Mouse (Mus musculus): ENCODE results near the gene Chn1. TPM values are rescaled to one million over a fixed set of nuclear protein-coding genes. Genes with fewer than 3 reads are reported as not detected.

Chn1 gene
- total and polyA plus RNA-seq, 3 experiments = 4.2 to 17.0 (median 9.9) TPM

- Histone ChIP-seq H3K9ac (ENCODE audit: insufficient read depth, low read depth) (no peak overlapping the region), H3K4me3 (replicated peaks in 1 of 3; ENCODE audit: low read depth in 2 of 3, low read length in 2 of 3, poor library complexity in 1 of 3) (no peak overlapping the region), H3K9me3 (replicated peaks; ENCODE audit: low read length) (no peaks in the 10 kb centered on the region), H3K4me2 (ENCODE audit: insufficient read depth, low read depth, poor library complexity, severe bottlenecking) (no peak overlapping the region), H3K27me3 (replicated peaks) (no peaks in the 10 kb centered on the region), H3K79me2 (replicated peaks; ENCODE audit: control insufficient read depth, extremely low read depth, insufficient read depth, poor library complexity, severe bottlenecking) (no peaks in the 10 kb centered on the region), H3K4me1 (ENCODE audit: control insufficient read depth in 1 of 2, insufficient read depth in 2 of 2) (no peaks in the 10 kb centered on the region), H3K27ac (ENCODE audit: insufficient read depth, low read depth) (no peak overlapping the region), H3K36me3 (replicated peaks in 1 of 2; ENCODE audit: control insufficient read depth in 1 of 2, insufficient read depth in 1 of 2, low read length in 1 of 2) (no peaks in the 10 kb centered on the region)
- in situ Hi-C loops (cut with MboI; ENCODE audit: low pct_ligation_motif_present, low pct_unique_long_range_greater_than_20kb, low sequenced_read_pairs) = no loop called here
- no peak for TF ChIP-seq ZNF384 (IDR thresholded peaks at IDR 0.05; ENCODE audit: low read depth, low read length)
- TF ChIP-seq POLR2A (IDR thresholded peaks at IDR 0.05; ENCODE audit: low read depth, low read length) = no peak
- TF ChIP-seq UBTF (IDR thresholded peaks at IDR 0.05; ENCODE audit: low read depth, low read length) = no peak
- no peak for TF ChIP-seq USF1 (IDR thresholded peaks at IDR 0.05; ENCODE audit: low read depth, low read length)
- TF ChIP-seq MEF2A (IDR thresholded peaks at IDR 0.05; ENCODE audit: borderline replicate concordance, low read depth, low read length) = no peak
- no peak for TF ChIP-seq JUN (IDR thresholded peaks at IDR 0.05; ENCODE audit: insufficient read depth, low read depth, low read length)
- TF ChIP-seq SIN3A (IDR thresholded peaks at IDR 0.05; ENCODE audit: low read length) = no peak
- no peak for TF ChIP-seq ETS1 (conservative IDR thresholded peaks at IDR 0.05; ENCODE audit: low read depth, low read length)
- no peak for TF ChIP-seq E2F4 (IDR thresholded peaks at IDR 0.05; ENCODE audit: insufficient replicate concordance, low read depth, low read length)
- no peak for TF ChIP-seq ZMIZ1 (IDR thresholded peaks at IDR 0.05; ENCODE audit: low read depth, low read length)
- no peak for TF ChIP-seq NRF1 (IDR thresholded peaks at IDR 0.05; ENCODE audit: low read depth, low read length)
- TF ChIP-seq NELFE (IDR thresholded peaks at IDR 0.05; ENCODE audit: low read depth, low read length) = no peak
- no peak for TF ChIP-seq EP300 (IDR thresholded peaks at IDR 0.05; ENCODE audit: low read length)
- no peak for TF ChIP-seq ZC3H11A (IDR thresholded peaks at IDR 0.05; ENCODE audit: low read depth, low read length)
- no peak for TF ChIP-seq MAZ (IDR thresholded peaks at IDR 0.05; ENCODE audit: low read depth, low read length)
- TF ChIP-seq MAFK (IDR thresholded peaks at IDR 0.05; ENCODE audit: insufficient replicate concordance, low read length) = no peak
- TF ChIP-seq CTCF (conservative IDR thresholded peaks at IDR 0.05 in 1 of 2, IDR thresholded peaks at IDR 0.05 in 1 of 2; ENCODE audit: low read depth in 2 of 2, low read length in 2 of 2) = no peak
- no peak for TF ChIP-seq TCF12 (IDR thresholded peaks at IDR 0.05; ENCODE audit: low read depth, low read length)
- dilution Hi-C loops (cut with MboI; ENCODE audit: extremely low pct_ligation_motif_present, extremely low pct_unique_long_range_greater_than_20kb, low sequenced_read_pairs) = no loop called here
- no peak for DNase-seq (ENCODE audit: extremely low read depth)
Measured at GRCm38 (mm10) chr2:73741286-73741685, 33.9 kb downstream of the Chn1 start.

GRCm38 (mm10) chr2:73727868-73728267 is 47.3 kb downstream of the Chn1 start:
- no peak for DNase-seq (ENCODE audit: extremely low read depth)
- Histone ChIP-seq H3K9ac (ENCODE audit: insufficient read depth, low read depth) (no peak overlapping the region), H3K27ac (ENCODE audit: insufficient read depth, low read depth) (no peak overlapping the region), H3K27me3 (replicated peaks) (no peaks in the 10 kb centered on the region), H3K4me1 (ENCODE audit: control insufficient read depth in 1 of 2, insufficient read depth in 2 of 2) (peaks cover 0 to 2% of the 10 kb centered on the region in 2 experiments; a peak in 1 of 4 replicates), H3K4me3 (replicated peaks in 1 of 3; ENCODE audit: low read depth in 2 of 3, low read length in 2 of 3, poor library complexity in 1 of 3) (no peak overlapping the region), H3K79me2 (replicated peaks; ENCODE audit: control insufficient read depth, extremely low read depth, insufficient read depth, poor library complexity, severe bottlenecking) (no peaks in the 10 kb centered on the region), H3K4me2 (ENCODE audit: insufficient read depth, low read depth, poor library complexity, severe bottlenecking) (no peak overlapping the region), H3K36me3 (replicated peaks in 1 of 2; ENCODE audit: control insufficient read depth in 1 of 2, insufficient read depth in 1 of 2, low read length in 1 of 2) (no peaks in the 10 kb centered on the region), H3K9me3 (replicated peaks; ENCODE audit: low read length) (no peaks in the 10 kb centered on the region)
- dilution Hi-C loops (cut with MboI; ENCODE audit: extremely low pct_ligation_motif_present, extremely low pct_unique_long_range_greater_than_20kb, low sequenced_read_pairs) = no loop called here
- TF ChIP-seq SIN3A (IDR thresholded peaks at IDR 0.05; ENCODE audit: low read length) (no peak), RAD21 (IDR thresholded peaks at IDR 0.05; ENCODE audit: low read depth, low read length) (no peak), ZMIZ1 (IDR thresholded peaks at IDR 0.05; ENCODE audit: low read depth, low read length) (no peak), IRF4 (IDR thresholded peaks at IDR 0.05; ENCODE audit: low read depth, low read length) (no peak), ELF1 (IDR thresholded peaks at IDR 0.05; ENCODE audit: low read depth, low read length) (no peak), CHD1 (IDR thresholded peaks at IDR 0.05; ENCODE audit: low read depth, low read length) (no peak), JUN (IDR thresholded peaks at IDR 0.05; ENCODE audit: insufficient read depth, low read depth, low read length) (no peak), UBTF (IDR thresholded peaks at IDR 0.05; ENCODE audit: low read depth, low read length) (no peak), NRF1 (IDR thresholded peaks at IDR 0.05; ENCODE audit: low read depth, low read length) (no peak), POLR2A (IDR thresholded peaks at IDR 0.05; ENCODE audit: low read depth, low read length) (no peak)
- in situ Hi-C loops (cut with MboI; ENCODE audit: low pct_ligation_motif_present, low pct_unique_long_range_greater_than_20kb, low sequenced_read_pairs) = no loop called here
